Mouse (Mus musculus) liver, adult 2 months (tissue): ENCODE results near the gene Timp3.

Source experiments
- CTCF ChIP-seq: fragments of 200-500 bp; IDR thresholded peaks from 2 replicates; pipeline ENCODE4 v1.5.1; 2011; ENCODE audit warnings: low read depth, low read length, control low read depth
- POLR2A ChIP-seq: fragments of 200-500 bp; IDR thresholded peaks from 2 replicates; pipeline ENCODE4 v1.6.1; 2011; ENCODE audit warnings: low read length, control low read depth; ENCODE audit not compliant: insufficient read depth; ENCODE audit errors: extremely low read depth

GRCm38 (mm10) chr10:86331681-86332281 lies 31.6 kb downstream of the Timp3 start:
- no peak for TF ChIP-seq POLR2A
- TF ChIP-seq CTCF = no peak
